Comparison of ENCODE assay signal across 20 mouse cellular contexts in genomic region chr3:105040983-105041625, GRCm38 (mm10). TPM values are rescaled to one million over a fixed set of nuclear protein-coding genes. Genes with fewer than 3 reads are reported as not detected.
DNase-seq lines count a peak whose midpoint lies in the region; ATAC-seq and TF ChIP-seq lines count a peak whose summit lies in the region.
"Had no signal": no experiment of that assay in that cellular context is flagged by ENCODE, and none has a peak within 500 bp of the region (broad histone marks: within the 10 kb centered on the region; RNA-seq: fewer than 3 reads in every experiment).

No protein-coding gene starts in this region.

- H3K4me3 ChIP-seq in forebrain, embryonic 13.5 days, result no peak overlapping the region
- H3K4me3 ChIP-seq in forebrain, embryonic 16.5 days (replicated peaks; ENCODE audit: low read length), result no peak overlapping the region
- H3K4me3 ChIP-seq in liver, embryonic 13.5 days (replicated peaks), result no peak overlapping the region
- no peak overlapping the region for H3K4me3 ChIP-seq in liver, postnatal 0 days (ENCODE audit: low read depth, low read length)
- peak overlapping the region; percentile 15 for H3K4me3 ChIP-seq in small intestine, adult 2 months (ENCODE audit: low read depth, low read length)
- H3K4me3 ChIP-seq: kidney, embryonic 15.5 days; lung, embryonic 15.5 days; megakaryocyte, embryonic 14.5 days had no signal

- DNase-seq in liver, embryonic 13.5 days, result no peak
- no peak for DNase-seq in liver, postnatal 0 days
- DNase-seq in R1 (ENCODE audit: low read depth, low spot score), result peak; percentile 20
- DNase-seq in cerebellum, postnatal 10 days, result no peak
- no peak for DNase-seq in c-Kit-positive CD71-positive TER-119-positive erythroid progenitor cells, embryonic 14.5 days (ENCODE audit: low spot score)
- DNase-seq: adrenal gland, postnatal 10 days; cerebellum, adult 9-10 months; gastrocnemius, postnatal 25 days; liver; thymus, adult 18-20 months had no signal

- no peak for TF ChIP-seq EP300 in liver, postnatal 0 days (IDR thresholded peaks at IDR 0.05; ENCODE audit: low read depth)

- peaks cover 25% of the 10 kb centered on the region for H3K36me3 ChIP-seq in forebrain, embryonic 13.5 days (ENCODE audit: poor library complexity, severe bottlenecking)
- 0 out of 2 replicates have a peak, but pooled peaks cover 3% of the 10 kb centered on the region for H3K36me3 ChIP-seq in forebrain, embryonic 16.5 days (ENCODE audit: control insufficient read depth, insufficient read depth)
- H3K36me3 ChIP-seq in liver, embryonic 13.5 days, result no peaks in the 10 kb centered on the region
- H3K36me3 ChIP-seq in liver, postnatal 0 days (replicated peaks; ENCODE audit: insufficient read depth, low read length), result no peaks in the 10 kb centered on the region
- H3K36me3 ChIP-seq in small intestine, adult 2 months (ENCODE audit: control insufficient read depth, insufficient read depth, low read length), result peaks cover 10% of the 10 kb centered on the region

- H3K4me1 ChIP-seq in forebrain, embryonic 13.5 days, result peaks cover 32% of the 10 kb centered on the region
- peaks cover 12% of the 10 kb centered on the region for H3K4me1 ChIP-seq in forebrain, embryonic 16.5 days (replicated peaks; ENCODE audit: control insufficient read depth, insufficient read depth, low read length)
- peaks cover 8% of the 10 kb centered on the region for H3K4me1 ChIP-seq in liver, embryonic 13.5 days (replicated peaks)
- H3K4me1 ChIP-seq in liver, postnatal 0 days (ENCODE audit: insufficient read depth), result 0 out of 2 replicates have a peak, but pooled peaks cover 3% of the 10 kb centered on the region
- peaks cover 21% of the 10 kb centered on the region for H3K4me1 ChIP-seq in small intestine, adult 2 months (ENCODE audit: control insufficient read depth, insufficient read depth, insufficient read length, low read length)

- no peaks in the 10 kb centered on the region for H3K27me3 ChIP-seq in forebrain, embryonic 13.5 days
- no peaks in the 10 kb centered on the region for H3K27me3 ChIP-seq in forebrain, embryonic 16.5 days (replicated peaks; ENCODE audit: control insufficient read depth, insufficient read depth, low read length)
- H3K27me3 ChIP-seq in liver, embryonic 13.5 days, result no peaks in the 10 kb centered on the region
- H3K27me3 ChIP-seq in liver, postnatal 0 days (ENCODE audit: insufficient read depth, low read length), result no peaks in the 10 kb centered on the region
- no peaks in the 10 kb centered on the region for H3K27me3 ChIP-seq in small intestine, adult 2 months (ENCODE audit: control insufficient read depth, insufficient read depth, low read length)
- H3K27me3 ChIP-seq: CH12.LX; kidney, embryonic 15.5 days; lung, embryonic 15.5 days had no signal

- no peak overlapping the region for H3K4me2 ChIP-seq in forebrain, embryonic 13.5 days
- H3K4me2 ChIP-seq in forebrain, embryonic 16.5 days (ENCODE audit: low read length), result no peak overlapping the region
- H3K4me2 ChIP-seq in liver, embryonic 13.5 days, result no peak overlapping the region
- no peak overlapping the region for H3K4me2 ChIP-seq in liver, postnatal 0 days (ENCODE audit: low read depth, low read length)
- H3K4me2 ChIP-seq: kidney, embryonic 15.5 days; lung, embryonic 15.5 days had no signal

- no peak for TF ChIP-seq CTCF in liver, postnatal 0 days (IDR thresholded peaks at IDR 0.05; ENCODE audit: low read depth)
- TF ChIP-seq CTCF in small intestine, adult 2 months (IDR thresholded peaks at IDR 0.05; ENCODE audit: extremely low read depth, insufficient read length, insufficient replicate concordance, low read depth, low read length), result no peak

- no peak for TF ChIP-seq POLR2A in small intestine, adult 2 months (IDR thresholded peaks at IDR 0.05; ENCODE audit: low read depth, low read length)

- 95% methylated on average over 9 of the region's 9 CpGs for WGBS in forebrain, embryonic 13.5 days
- 93% methylated on average over 9 of the region's 9 CpGs for WGBS in forebrain, embryonic 16.5 days
- 72% methylated on average over 9 of the region's 9 CpGs for WGBS in liver, embryonic 13.5 days (ENCODE audit: insufficient replicate concordance)
- WGBS in liver, postnatal 0 days (ENCODE audit: insufficient replicate concordance), result 76% methylated on average over 9 of the region's 9 CpGs
- 36% methylated on average over 9 of the region's 9 CpGs for WGBS in small intestine, adult 2 months

- ATAC-seq in forebrain, embryonic 13.5 days, result 0 out of 2 replicates have a peak, but pooled peaks have one; percentile 14
- no peak for ATAC-seq in forebrain, embryonic 16.5 days
- peak; percentile 47; the same call in 1 of the 2 replicates for ATAC-seq in liver, embryonic 13.5 days (ENCODE audit: low read depth)
- ATAC-seq in liver, postnatal 0 days, result no peak
- ATAC-seq: hindbrain, embryonic 16.5 days had no signal

- no peak overlapping the region for H3K9ac ChIP-seq in forebrain, embryonic 13.5 days
- H3K9ac ChIP-seq in forebrain, embryonic 16.5 days (replicated peaks; ENCODE audit: low read depth, low read length), result no peak overlapping the region
- no peak overlapping the region for H3K9ac ChIP-seq in liver, embryonic 13.5 days
- no peak overlapping the region for H3K9ac ChIP-seq in liver, postnatal 0 days (replicated peaks)
- H3K9ac ChIP-seq: kidney, embryonic 15.5 days; lung, embryonic 15.5 days had no signal

- no peak overlapping the region for H3K27ac ChIP-seq in forebrain, embryonic 13.5 days
- H3K27ac ChIP-seq in forebrain, embryonic 16.5 days (ENCODE audit: low read length), result no peak overlapping the region
- no peak overlapping the region for H3K27ac ChIP-seq in liver, embryonic 13.5 days
- H3K27ac ChIP-seq in liver, postnatal 0 days (ENCODE audit: low read depth), result no peak overlapping the region
- peak overlapping the region; percentile 59 for H3K27ac ChIP-seq in small intestine, adult 2 months (ENCODE audit: insufficient read depth, low read depth, low read length)
- H3K27ac ChIP-seq: kidney, embryonic 15.5 days; lung, embryonic 15.5 days had no signal

- no peaks in the 10 kb centered on the region for H3K9me3 ChIP-seq in forebrain, embryonic 13.5 days (replicated peaks)
- H3K9me3 ChIP-seq in forebrain, embryonic 16.5 days (ENCODE audit: control insufficient read depth, low read length), result no peaks in the 10 kb centered on the region
- H3K9me3 ChIP-seq in liver, embryonic 13.5 days (replicated peaks), result no peaks in the 10 kb centered on the region
- no peaks in the 10 kb centered on the region for H3K9me3 ChIP-seq in liver, postnatal 0 days (ENCODE audit: low read length)
- H3K9me3 ChIP-seq: kidney, embryonic 15.5 days; lung, embryonic 15.5 days; megakaryocyte, embryonic 14.5 days had no signal

RNA-seq across cellular contexts. Expression of gene Cttnbp2nl, which starts 11.8 kb away (rescaled TPM):
- polyA plus RNA-seq in forebrain, embryonic 13.5 days (2015; fragmentation: Nextera tagmentation; extraction: Ambion mirVana), result 53.2 and 54.9 TPM in 2 replicates
- 62.6 and 70.2 TPM in 2 replicates for polyA plus RNA-seq in forebrain, embryonic 16.5 days (2015; fragmentation: Nextera tagmentation; extraction: Ambion mirVana)
- polyA plus RNA-seq in liver, embryonic 13.5 days (2015; fragmentation: Nextera tagmentation; extraction: Ambion mirVana), result 2.3 and 2.8 TPM in 2 replicates
- 2.2 and 4.2 TPM in 2 replicates for polyA plus RNA-seq in liver, postnatal 0 days (2015; fragmentation: Nextera tagmentation; extraction: Ambion mirVana)
- polyA plus RNA-seq in small intestine, adult 2 months (2012; rRNA removed), result 2.0 and 2.9 TPM in 2 replicates

RNA-seq across cellular contexts. Expression of gene 4930564D02Rik, which starts 25.5 kb away (rescaled TPM):
- polyA plus RNA-seq in forebrain, embryonic 13.5 days (2015; fragmentation: Nextera tagmentation; extraction: Ambion mirVana), result not detected in 2 replicates
- polyA plus RNA-seq in forebrain, embryonic 16.5 days (2015; fragmentation: Nextera tagmentation; extraction: Ambion mirVana), result not detected in 2 replicates
- polyA plus RNA-seq in liver, embryonic 13.5 days (2015; fragmentation: Nextera tagmentation; extraction: Ambion mirVana), result not detected in 2 replicates
- polyA plus RNA-seq in liver, postnatal 0 days (2015; fragmentation: Nextera tagmentation; extraction: Ambion mirVana), result not detected in 2 replicates
- not detected in 2 replicates for polyA plus RNA-seq in small intestine, adult 2 months (2012; rRNA removed)
- polyA plus RNA-seq: hindbrain, embryonic 16.5 days; kidney, embryonic 15.5 days; large intestine, adult 2 months; lung, embryonic 15.5 days; neural tube, embryonic 14.5 days had no signal

Comparison
In these comparisons a context has a peak if more than half of its experiments do, and no peak if none do; other contexts are left out.
1. ATAC-seq: peak in forebrain, embryonic 13.5 days (single experiment) and liver, embryonic 13.5 days (single experiment); none in forebrain, embryonic 16.5 days (single experiment) and liver, postnatal 0 days (single experiment).
2. RNA of gene Cttnbp2nl, which starts 11.8 kb away (polyA plus RNA-seq): 62.6 to 70.2 TPM in forebrain, embryonic 16.5 days and 53.2 to 54.9 TPM in forebrain, embryonic 13.5 days; 2.2 to 4.2 TPM in liver, postnatal 0 days, 2.0 to 2.9 TPM in small intestine, adult 2 months and 2.3 to 2.8 TPM in liver, embryonic 13.5 days; every median in the first group is over 10 times any median in the second.